Mouse (Mus musculus) ovary, postnatal 36 days (tissue): ENCODE results near the gene Fgfr2.
"Not testable (repeated sequence)": the region's sequence is repeated elsewhere in the genome, so short reads cannot be mapped to it uniquely, and the experiment has no call there.

Experiments
- DNase-seq: peaks from one replicate; pipeline ENCODE4 v3.0.0; 2022; ENCODE audit warnings: low spot score, mixed read lengths

The Fgfr2 gene

DNA sequence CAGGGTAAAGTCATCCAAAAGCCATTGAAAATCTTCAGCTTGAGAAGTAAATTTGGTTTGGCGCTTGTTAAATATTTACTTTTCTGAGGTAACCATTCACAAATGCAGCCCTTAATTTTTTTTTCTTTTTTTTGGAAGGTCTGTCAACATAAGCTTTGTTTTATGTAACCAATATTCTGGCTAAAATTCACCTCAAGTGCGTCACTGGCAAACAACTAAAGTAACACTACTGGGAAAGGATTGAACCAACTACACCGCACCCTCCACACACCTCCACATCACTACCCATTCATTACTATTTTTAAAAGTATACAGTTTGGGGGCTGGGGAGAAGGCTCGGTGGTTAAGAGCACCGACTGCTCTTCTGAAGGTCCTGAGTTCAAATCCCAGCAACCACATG lies 548.5 kb downstream of the Fgfr2 start:
- no peak for DNase-seq

DNA sequence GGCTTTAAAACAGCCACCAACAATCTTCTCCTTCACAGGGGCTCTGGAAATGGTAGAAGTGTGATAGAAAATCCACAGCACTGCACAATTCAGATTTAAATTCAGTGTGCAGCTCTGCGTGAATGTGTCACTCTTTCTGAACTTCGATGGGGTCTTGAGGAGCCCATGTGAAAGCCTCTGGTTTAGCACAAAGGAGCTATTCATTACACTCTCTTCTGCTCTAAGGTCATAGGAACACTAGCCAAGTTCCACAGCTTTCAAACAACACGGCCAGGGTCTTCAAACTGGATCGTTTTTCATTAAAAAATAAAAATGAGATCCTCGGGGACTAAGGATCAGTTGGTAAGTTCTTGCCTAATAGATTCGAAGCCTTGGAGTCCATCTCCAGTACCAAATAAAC lies 549.9 kb downstream of the Fgfr2 start:
- DNase-seq = no peak

GRCm38 (mm10) chr7:132572738-132573137 lies 550.4 kb downstream of the Fgfr2 start:
- DNase-seq = no peak

DNA sequence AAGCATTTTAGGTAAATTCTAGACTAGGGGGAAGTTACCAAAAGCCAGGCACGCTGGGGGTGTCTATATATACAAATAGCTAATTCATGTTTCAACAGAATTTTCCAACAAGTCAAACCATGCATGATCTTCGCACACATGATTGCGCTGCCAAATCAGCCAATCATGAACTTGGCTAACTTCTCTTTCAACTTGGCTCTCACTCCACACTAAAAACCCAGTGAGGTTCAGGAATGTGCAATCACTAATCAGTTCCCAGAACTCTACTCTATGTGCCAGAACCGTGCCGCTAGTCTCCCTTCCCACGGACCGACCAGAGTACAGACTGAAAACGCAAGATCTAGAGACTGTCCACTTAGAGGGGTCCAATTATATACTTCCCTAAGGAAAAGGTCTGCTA lies 551.7 kb downstream of the Fgfr2 start:
- DNase-seq = no peak

GRCm38 (mm10) chr7:132570071-132570470 lies 553.1 kb downstream of the Fgfr2 start:
- DNase-seq = peak; percentile 42

GRCm38 (mm10) chr7:132568817-132569216 lies 554.3 kb downstream of the Fgfr2 start:
- DNase-seq = no peak

DNA sequence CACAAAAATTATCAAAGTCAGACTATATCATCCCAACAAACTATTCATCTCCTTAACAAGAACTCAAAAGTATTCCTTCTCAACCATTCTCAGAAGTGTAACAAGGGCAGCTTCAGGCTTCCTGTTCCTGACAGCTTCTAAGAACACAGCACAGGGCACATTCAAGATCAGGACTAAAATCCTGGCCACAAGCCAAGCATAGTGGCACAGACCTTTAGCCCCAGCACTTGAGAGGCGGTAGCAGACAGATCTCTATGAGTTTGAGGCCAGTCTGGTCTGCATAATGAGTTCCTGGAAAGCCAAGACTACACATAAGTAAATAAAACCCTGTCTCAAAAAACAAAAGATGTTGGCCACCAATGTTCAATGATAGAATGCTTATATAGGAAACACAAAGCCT lies 557.3 kb downstream of the Fgfr2 start:
- DNase-seq = no peak

DNA sequence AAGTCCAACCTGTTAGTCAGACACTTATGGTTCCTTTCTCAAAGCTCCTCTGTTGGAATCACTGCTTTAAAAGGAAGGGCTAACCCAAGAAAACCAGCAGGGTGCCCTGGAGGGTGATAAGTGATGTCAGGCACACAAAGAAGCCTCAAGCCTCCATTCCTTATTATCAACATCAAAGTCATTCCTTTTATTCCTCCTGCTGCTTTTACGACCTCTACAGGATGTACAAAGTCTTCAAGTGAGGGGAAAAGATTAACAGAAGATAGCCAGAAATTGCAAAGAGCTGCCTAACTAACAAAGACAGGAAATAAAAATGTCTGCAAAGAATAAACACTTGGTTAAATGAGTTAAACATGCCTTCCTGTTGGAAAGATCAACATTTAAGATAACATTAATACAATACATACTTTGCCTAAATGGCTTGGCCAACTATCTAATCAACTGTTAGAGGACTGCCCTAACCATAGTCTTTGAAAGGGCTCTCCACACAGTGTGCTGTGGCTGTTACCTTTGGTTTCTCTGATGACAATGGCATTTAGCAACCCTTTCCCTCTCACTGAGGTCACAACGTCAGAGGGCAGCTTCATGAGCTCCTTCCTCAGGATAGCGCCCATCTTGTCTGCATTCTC lies 563.9 kb downstream of the Fgfr2 start:
- DNase-seq = no peak

GRCm38 (mm10) chr7:132558141-132558736 lies 564.9 kb downstream of the Fgfr2 start:
- no peak for DNase-seq

GRCm38 (mm10) chr7:132556575-132556974 lies 566.6 kb downstream of the Fgfr2 start:
- no peak for DNase-seq

DNA sequence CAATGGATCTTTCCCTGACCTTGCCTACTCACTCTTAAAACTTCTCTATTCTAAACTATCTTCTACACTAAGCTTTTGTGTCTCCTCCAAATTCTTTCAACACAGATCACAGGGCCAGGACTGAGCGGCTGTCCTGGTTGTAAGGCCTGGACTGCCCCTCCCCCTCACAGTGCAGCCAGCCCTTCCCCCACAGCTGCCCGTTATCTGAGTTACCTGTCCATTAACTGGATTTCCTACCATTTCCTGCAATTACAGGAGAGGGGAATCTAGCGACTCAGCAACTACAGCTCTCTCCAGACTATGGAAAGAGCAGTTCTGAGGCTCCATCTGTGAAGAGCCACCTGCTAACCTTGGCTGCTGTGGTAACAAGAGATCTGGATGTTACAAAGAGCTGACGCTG lies 567.2 kb downstream of the Fgfr2 start:
- DNase-seq = no peak

- DNase-seq = no peak
These were observed 569.1 kb downstream of the Fgfr2 start for GRCm38 (mm10) chr7:132554091-132554490.

- DNase-seq = peak; percentile 95
These were observed 571.6 kb downstream of the Fgfr2 start for GRCm38 (mm10) chr7:132551351-132552126.

DNA sequence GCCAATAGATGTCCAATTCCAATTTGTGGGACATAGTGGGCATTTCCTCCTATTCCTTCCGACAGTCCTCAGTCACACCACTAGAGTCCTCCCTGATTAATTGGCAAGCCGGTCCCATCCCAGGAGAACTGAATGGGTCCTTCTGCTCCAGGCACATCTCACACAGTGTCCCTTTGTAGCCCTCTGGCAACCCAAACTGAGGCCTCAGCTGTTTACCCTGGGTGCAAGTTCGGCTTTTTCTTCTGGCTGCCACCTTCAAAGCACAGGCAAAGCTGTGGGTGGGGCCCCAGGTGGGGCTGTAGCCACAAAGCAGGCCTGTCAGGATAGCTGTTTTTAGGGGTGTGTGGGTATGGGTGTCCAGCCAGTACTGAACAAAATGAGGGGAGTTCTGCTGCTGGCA lies 576.0 kb downstream of the Fgfr2 start:
- DNase-seq = no peak

GRCm38 (mm10) chr7:132542427-132542826 lies 580.7 kb downstream of the Fgfr2 start:
- no peak for DNase-seq

DNA sequence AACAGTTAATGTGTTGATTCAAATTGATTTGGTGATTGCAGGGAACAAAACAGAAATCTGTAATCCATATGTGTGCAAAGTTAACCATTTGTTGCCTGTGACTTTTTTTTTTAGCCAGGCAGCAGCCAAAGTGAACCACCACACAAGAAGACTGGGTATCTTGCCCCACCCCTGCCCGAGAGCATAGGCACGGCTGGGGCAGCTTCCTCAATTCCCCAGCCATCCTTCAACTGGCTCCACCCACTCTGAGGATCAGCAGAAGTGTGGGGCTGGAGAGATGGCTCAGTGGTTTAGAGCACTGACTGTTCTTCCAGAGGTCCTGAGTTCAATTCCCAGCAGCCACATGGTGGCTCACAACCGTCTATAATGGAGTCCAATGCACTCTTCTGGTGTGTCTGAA lies 581.6 kb downstream of the Fgfr2 start:
- no peak for DNase-seq

DNA sequence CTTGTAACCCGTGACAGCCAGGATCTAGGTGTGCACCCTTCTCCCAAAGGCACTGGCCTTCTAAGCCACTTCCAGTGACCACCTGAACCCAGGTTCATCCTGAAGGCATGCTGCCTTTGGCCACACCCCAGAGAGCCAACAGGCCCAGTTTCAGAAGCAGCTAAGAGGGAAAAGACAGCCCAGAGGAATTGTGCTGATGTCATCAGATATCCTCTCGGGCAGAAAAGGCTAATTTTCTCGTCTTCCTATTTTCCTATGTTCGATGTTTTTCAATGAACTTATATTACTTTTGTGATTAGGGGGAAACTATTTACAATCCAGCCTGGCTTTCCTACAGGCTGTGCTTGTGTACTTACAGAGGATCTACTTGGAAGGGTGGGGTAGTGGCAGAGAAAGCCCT lies 582.6 kb downstream of the Fgfr2 start:
- no peak for DNase-seq

GRCm38 (mm10) chr7:132529206-132529605 lies 593.9 kb downstream of the Fgfr2 start:
- DNase-seq = no peak

- DNase-seq = no peak
These were observed 609.6 kb downstream of the Fgfr2 start for GRCm38 (mm10) chr7:132513419-132513982.

DNA sequence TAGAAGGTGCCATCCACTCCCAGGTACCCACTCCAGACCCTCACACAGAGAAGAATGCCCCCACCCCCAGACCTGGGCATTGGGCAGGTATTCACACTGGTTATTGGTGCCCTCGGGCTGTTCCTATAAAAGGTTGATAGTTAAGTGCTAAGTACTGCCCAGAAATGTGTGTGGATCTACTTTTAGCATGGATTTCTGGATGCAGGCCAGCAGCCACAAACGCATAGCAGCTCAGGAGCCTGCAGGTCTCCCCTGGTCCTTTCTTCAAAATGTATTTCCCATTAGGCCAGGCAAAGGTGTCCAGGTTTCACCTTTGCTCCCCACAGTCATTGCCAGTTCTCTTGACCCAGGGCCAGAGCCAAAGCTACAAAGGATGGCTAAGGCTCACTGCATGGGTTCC lies 614.0 kb downstream of the Fgfr2 start:
- no peak for DNase-seq

DNA sequence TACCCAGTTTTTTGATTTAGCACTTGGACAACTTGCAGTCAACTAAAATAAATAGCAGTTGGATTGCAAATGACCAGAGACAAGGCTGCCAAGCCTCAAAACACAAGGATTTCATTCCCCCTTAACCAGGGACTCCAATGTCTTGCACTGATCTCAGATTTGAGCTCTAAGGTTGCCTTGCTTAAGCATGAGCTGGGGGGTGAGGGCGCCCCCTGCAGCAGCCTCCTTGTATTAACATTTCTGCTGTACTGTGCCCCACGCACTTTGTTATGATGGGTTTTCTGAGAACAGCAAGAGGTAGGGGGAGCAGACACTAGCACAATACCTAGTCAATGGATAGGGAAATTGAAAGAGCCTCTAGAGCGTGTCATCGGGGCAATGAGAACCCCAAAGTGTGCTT lies 615.8 kb downstream of the Fgfr2 start:
- no peak for DNase-seq

DNA sequence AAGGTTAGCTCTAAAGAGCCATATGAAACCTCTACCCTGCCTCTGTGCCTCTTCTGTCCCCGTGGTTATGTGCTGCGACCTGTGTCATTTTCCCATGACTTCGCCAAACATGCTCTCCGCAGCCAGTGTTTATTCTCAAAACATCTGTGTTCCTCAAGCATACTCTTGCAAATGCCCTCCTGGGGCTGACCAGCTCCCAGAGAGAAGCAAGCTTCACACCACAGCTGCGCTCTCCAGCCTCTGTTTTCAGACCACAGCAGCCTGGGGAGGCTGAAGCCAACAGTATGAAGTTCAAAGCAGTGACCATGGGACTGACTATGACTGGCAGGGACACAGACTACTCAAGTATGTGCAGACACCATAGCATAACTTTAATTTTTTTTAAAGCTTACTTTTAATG lies 616.9 kb downstream of the Fgfr2 start:
- DNase-seq = no peak

- DNase-seq = not testable (repeated sequence)
These were observed 620.7 kb downstream of the Fgfr2 start for GRCm38 (mm10) chr7:132502445-132502844.
